Comparison of ENCODE assay signal across 29 mouse cellular contexts in the genomic region with DNA sequence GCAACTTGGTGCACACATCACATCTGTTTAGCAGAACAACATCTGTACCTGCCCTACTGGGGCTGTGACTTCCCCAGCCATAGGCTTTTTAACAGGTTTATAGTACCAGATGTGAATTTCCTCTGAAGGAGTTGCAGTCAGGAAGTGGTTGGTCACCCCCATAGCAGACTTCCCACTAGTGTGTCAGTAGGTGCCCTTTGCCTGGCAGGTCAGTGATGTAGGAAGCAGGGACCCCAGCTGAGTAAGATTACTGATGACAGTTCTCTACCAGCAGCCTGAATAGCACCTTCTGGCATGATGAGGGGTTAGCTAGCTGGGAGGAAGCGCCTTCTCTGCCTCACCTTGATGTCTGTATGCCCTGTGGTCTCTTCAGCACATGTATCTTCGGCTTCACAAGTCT. TPM values are rescaled to one million over a fixed set of nuclear protein-coding genes. Genes with fewer than 3 reads are reported as not detected.
DNase-seq lines count a peak whose midpoint lies in the region; ATAC-seq lines count a peak whose summit lies in the region.
"Had no signal": no experiment of that assay in that cellular context is flagged by ENCODE, and none has a peak within 500 bp of the region (broad histone marks: within the 10 kb centered on the region; RNA-seq: fewer than 3 reads in every experiment).

No protein-coding gene starts in this region.

- H3K4me1 ChIP-seq in megakaryocyte, embryonic 14.5 days = peaks cover 56% of the 10 kb centered on the region
- 0 out of 2 replicates have a peak, but pooled peaks cover 4% of the 10 kb centered on the region for H3K4me1 ChIP-seq in hindbrain, embryonic 12.5 days
- H3K4me1 ChIP-seq: stomach, embryonic 15.5 days had no signal

- H3K36me3 ChIP-seq in megakaryocyte, embryonic 14.5 days (replicated peaks; ENCODE audit: low read length) = no peaks in the 10 kb centered on the region
- H3K36me3 ChIP-seq in hindbrain, embryonic 12.5 days = no peaks in the 10 kb centered on the region
- H3K36me3 ChIP-seq: embryonic facial prominence, embryonic 12.5 days; heart, embryonic 10.5 days; heart, embryonic 15.5 days; intestine, embryonic 15.5 days; limb, embryonic 10.5 days; limb, embryonic 15.5 days; liver, embryonic 13.5 days; midbrain, embryonic 10.5 days; midbrain, embryonic 15.5 days; neural tube, embryonic 13.5 days; stomach, embryonic 15.5 days had no signal

- ATAC-seq in megakaryocyte, adult 5-6 weeks (ENCODE audit: poor library complexity, severe bottlenecking) = no peak
- ATAC-seq in hindbrain, embryonic 12.5 days (ENCODE audit: low FRiP score) = no peak
- ATAC-seq: activated CD4-positive, CD25-positive, alpha-beta regulatory T cell, adult 4 months; forebrain, embryonic 14.5 days; hindbrain, postnatal 0 days; intestine, embryonic 15.5 days; midbrain, embryonic 15.5 days had no signal

- DNase-seq in naive thymus-derived CD4-positive, alpha-beta T cell, adult 2 months (ENCODE audit: low read depth) = peak; percentile 41
- peak; percentile 40 for DNase-seq in thymus, postnatal 14 days
- no peak for DNase-seq in gastrocnemius, adult 8-10 months (ENCODE audit: low spot score in 2 of 2)
- no peak for DNase-seq in spleen, postnatal 10 days (ENCODE audit: low spot score in 2 of 2)
- DNase-seq: adrenal gland, adult 8-10 months; cerebellum, adult 8-10 months; embryo, embryonic 11 days; kidney, adult 8-10 months; layer of hippocampus, postnatal 36 days; liver, embryonic 13.5 days; lung, adult 2 months; lung, postnatal 10 days had no signal

- no peaks in the 10 kb centered on the region for H3K9me3 ChIP-seq in megakaryocyte, embryonic 14.5 days
- H3K9me3 ChIP-seq in hindbrain, embryonic 12.5 days (replicated peaks) = no peaks in the 10 kb centered on the region
- H3K9me3 ChIP-seq: embryonic facial prominence, embryonic 12.5 days; heart, embryonic 10.5 days; heart, embryonic 15.5 days; intestine, embryonic 15.5 days; limb, embryonic 10.5 days; limb, embryonic 15.5 days; liver, embryonic 13.5 days; midbrain, embryonic 10.5 days; midbrain, embryonic 15.5 days; neural tube, embryonic 13.5 days; stomach, embryonic 15.5 days had no signal

- H3K4me2 ChIP-seq in hindbrain, embryonic 12.5 days (replicated peaks) = no peak overlapping the region
- H3K4me2 ChIP-seq: embryonic facial prominence, embryonic 12.5 days; heart, embryonic 15.5 days; intestine, embryonic 15.5 days; limb, embryonic 15.5 days; liver, embryonic 13.5 days; midbrain, embryonic 15.5 days; neural tube, embryonic 13.5 days; stomach, embryonic 15.5 days had no signal

- H3K9ac ChIP-seq in hindbrain, embryonic 12.5 days = no peak overlapping the region
- H3K9ac ChIP-seq: embryonic facial prominence, embryonic 12.5 days; heart, embryonic 15.5 days; intestine, embryonic 15.5 days; limb, embryonic 15.5 days; liver, embryonic 13.5 days; midbrain, embryonic 15.5 days; neural tube, embryonic 13.5 days; stomach, embryonic 15.5 days had no signal

- no peak overlapping the region for H3K27ac ChIP-seq in hindbrain, embryonic 12.5 days
- H3K27ac ChIP-seq: embryonic facial prominence, embryonic 12.5 days; heart, embryonic 10.5 days; heart, embryonic 15.5 days; hindbrain, postnatal 0 days; intestine, embryonic 15.5 days; limb, embryonic 10.5 days; limb, embryonic 15.5 days; liver, embryonic 13.5 days; macrophage; midbrain, embryonic 10.5 days; midbrain, embryonic 15.5 days; neural tube, embryonic 13.5 days; stomach, embryonic 15.5 days had no signal

- 84% methylated on average over 2 of the region's 2 CpGs for WGBS in hindbrain, embryonic 12.5 days

- H3K27me3 ChIP-seq in megakaryocyte, embryonic 14.5 days (replicated peaks) = peaks cover 9% of the 10 kb centered on the region
- peaks cover 11% of the 10 kb centered on the region; the same call in 1 of the 2 replicates for H3K27me3 ChIP-seq in hindbrain, embryonic 12.5 days
- H3K27me3 ChIP-seq: intestine, embryonic 15.5 days; limb, embryonic 15.5 days; stomach, embryonic 15.5 days had no signal

- H3K4me3 ChIP-seq in megakaryocyte, embryonic 14.5 days (replicated peaks) = peak overlapping the region; percentile 3
- no peak overlapping the region for H3K4me3 ChIP-seq in hindbrain, embryonic 12.5 days
- H3K4me3 ChIP-seq: embryonic facial prominence, embryonic 12.5 days; heart, embryonic 10.5 days; heart, embryonic 15.5 days; intestine, embryonic 15.5 days; limb, embryonic 10.5 days; limb, embryonic 15.5 days; liver, embryonic 13.5 days; midbrain, embryonic 10.5 days; midbrain, embryonic 15.5 days; neural tube, embryonic 13.5 days; stomach, embryonic 15.5 days had no signal

RNA-seq across cellular contexts. Expression of a gene that starts 2.4 kb away (rescaled TPM):
- polyA plus RNA-seq in megakaryocyte, embryonic 14.5 days (2012; ENCODE audit: insufficient read depth, low replicate concordance) = 0.38 TPM in 1 of 2 replicates, not detected in the other
- total RNA-seq in megakaryocyte, adult 5-6 weeks (2015) = 14.5 and 16.9 TPM in 2 replicates
- 12.2 and 15.2 TPM in 2 replicates for total RNA-seq in megakaryocyte, adult 5-6 weeks (2017)
- polyA plus RNA-seq in hindbrain, embryonic 12.5 days (2016; fragmentation: Nextera tagmentation; extraction: Ambion mirVana) = 20.2 and 20.4 TPM in 2 replicates
- 1 to 10 TPM; 2.1 to 3.3 (median 2.4) TPM for total RNA-seq in gastrocnemius, adult 8-10 months (2022)

Comparison
In these comparisons a context has a peak if more than half of its experiments do, and no peak if none do; other contexts are left out.
1. DNase-seq: peak in naive thymus-derived CD4-positive, alpha-beta T cell, adult 2 months (single experiment) and thymus, postnatal 14 days (single experiment); none in gastrocnemius, adult 8-10 months (0 of 2) and spleen, postnatal 10 days (0 of 2).